Mouse (Mus musculus) granulocyte monocyte progenitor cell, adult 5-6 weeks (primary cell): ENCODE results near the gene BC030500. TPM values are rescaled to one million over a fixed set of nuclear protein-coding genes. Genes with fewer than 3 reads are reported as not detected.

ENCODE experiments used
- ATAC-seq: replicated peaks from 2 replicates; pipeline ENCODE4 v1.8.0; 2016; ENCODE audit warnings: mild to moderate bottlenecking, moderate TSS enrichment, inconsistent platforms; ENCODE audit not compliant: poor library complexity, severe bottlenecking
- total RNA-seq, 2 experiments: library from RNA; stranded (forward) in 1 of 2; stranded (reverse) in 1 of 2; fragments of 200-712, 200-1000 nt in 1 of 2; fragments of >200 nt in 1 of 2; fragmentation: Nextera tagmentation in 1 of 2; gene quantifications; 2 replicates each; pipeline ENCODE4 v1.2.3; 2014 to 2017

The BC030500 gene
- total RNA-seq (2014; fragmentation: Nextera tagmentation) (not detected in 2 replicates), total RNA-seq (2017) (not detected in 2 replicates)

DNA sequence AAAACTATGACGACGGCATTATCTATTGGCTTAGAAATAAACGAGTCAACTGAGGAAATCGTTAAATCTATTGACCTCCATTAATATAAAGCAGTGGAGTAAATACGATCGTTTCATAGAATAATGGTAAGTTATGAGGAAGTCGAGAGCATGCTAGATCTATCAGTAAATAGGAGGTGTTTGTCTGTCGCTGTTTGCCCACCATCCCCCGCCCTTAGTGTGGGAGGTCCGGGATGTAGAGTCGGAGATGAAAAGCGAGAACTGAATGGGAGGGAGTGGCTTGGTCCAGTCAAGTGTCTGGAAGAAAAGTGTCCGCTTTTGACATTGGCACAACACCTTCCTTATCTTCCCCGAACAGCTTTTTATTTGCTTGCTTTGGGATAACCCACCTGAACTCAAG lies at the start of gene BC030500:
Gene BC030500, plus strand, starts transcription at position 79 of the 400 bp plus-strand sequence.
- no peak for ATAC-seq

DNA sequence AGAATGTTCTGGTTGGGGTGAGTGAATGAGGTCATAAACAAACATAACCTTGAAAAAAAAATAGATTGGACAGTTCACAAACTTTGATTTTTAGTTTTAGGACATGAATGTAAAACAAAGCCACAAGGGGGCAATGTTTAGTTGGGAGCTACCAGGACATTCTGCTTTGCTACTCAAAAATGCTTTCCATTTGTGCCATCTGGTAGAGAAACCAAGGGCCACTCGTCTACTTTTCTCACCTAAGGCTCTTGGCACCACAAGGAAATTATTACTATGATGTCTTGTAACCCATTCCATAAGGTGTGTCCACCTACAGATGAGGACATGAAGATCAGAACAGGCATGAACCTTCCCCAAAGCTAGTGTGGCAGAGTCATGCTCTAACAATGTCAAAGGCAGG lies 25.1 kb upstream of the BC030500 start:
- ATAC-seq: no peak

- no peak for ATAC-seq
Observed at GRCm38 (mm10) chr8:58890591-58890990, 21.0 kb upstream of the BC030500 start.

GRCm38 (mm10) chr8:58895960-58896359 lies 15.6 kb upstream of the BC030500 start:
- ATAC-seq: no peak

DNA sequence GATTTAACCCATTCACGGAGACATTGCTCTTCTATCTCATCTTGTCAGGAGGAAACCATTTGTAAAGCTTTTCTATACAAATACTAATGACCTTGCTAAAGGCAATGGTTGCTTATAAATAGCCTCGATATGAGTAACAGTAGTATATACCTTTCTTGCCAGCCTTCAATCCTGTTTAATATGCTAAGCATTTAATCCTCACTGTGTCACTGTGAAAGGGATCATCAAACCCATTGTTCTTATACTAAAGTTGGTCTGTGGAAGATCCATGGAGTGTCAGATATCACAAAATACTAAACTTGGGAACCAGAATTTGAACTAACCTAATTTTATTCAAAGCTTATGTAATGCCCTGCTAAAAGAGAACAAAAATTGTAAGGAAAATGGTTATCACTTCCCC lies 7.1 kb upstream of the BC030500 start:
- ATAC-seq: no peak

DNA sequence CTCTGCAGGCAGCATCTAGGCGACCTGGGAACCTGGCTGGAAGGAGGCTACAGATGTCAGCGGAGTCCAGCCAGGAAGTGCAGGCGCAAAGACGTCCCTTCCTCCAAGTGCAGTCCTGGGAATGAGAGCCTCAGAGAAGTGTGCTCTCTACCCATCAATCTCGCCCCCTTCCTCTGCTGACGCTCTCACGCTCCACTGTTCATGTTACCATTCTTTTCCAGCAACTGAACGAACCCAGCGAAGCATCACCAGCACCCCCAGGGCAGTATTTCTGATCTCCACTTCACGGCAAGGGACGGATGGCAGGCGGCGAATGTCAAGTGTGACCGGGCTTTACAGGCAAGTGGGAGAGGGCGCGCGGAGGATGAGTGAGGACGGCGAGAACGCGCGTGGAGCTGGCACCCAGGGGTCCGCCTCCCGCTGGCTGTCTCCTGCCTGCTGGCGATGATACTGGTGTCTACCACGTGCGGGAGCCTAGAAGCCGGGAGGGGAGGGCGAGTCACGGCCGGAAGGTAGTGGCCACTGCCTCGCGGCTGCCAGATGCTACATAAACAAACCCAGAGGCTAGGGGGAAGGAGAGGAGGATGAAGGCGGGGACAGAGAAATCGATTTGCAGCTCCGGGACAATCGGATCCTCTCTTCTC lies 763 bp downstream of the BC030500 start, which contains the start of gene Galntl6:
Gene Galntl6, minus strand, starts transcription at position 445 of the 644 bp plus-strand sequence.
- no peak for ATAC-seq

- ATAC-seq: no peak; the same call in 1 of the 2 replicates
Observed at GRCm38 (mm10) chr8:58912840-58913639, 1.5 kb downstream of the BC030500 start.

- no peak for ATAC-seq
Observed at GRCm38 (mm10) chr8:58913640-58913968, 2.0 kb downstream of the BC030500 start.

- ATAC-seq: no peak
Observed at GRCm38 (mm10) chr8:58915142-58915541, 3.6 kb downstream of the BC030500 start.

GRCm38 (mm10) chr8:58931066-58931465 lies 19.5 kb downstream of the BC030500 start:
- ATAC-seq: no peak

DNA sequence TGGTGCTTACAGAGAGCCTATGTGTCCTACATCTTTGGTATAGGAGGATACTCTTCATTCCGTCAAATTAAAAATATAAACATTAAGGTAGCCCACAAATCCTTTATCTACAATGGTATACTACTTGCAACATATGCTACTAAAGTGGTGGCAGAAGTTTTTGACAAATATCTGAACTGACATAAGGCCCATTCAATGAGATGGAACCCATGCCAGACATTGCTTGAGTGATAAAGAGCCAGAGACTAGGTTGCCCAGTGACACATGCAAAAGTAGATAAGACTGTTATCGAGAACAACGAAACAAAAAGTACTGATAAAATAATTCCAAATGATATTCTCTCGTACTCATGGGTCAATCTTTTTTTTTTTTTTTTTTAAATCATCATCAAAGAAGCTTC lies 32.2 kb downstream of the BC030500 start:
- ATAC-seq: no peak

DNA sequence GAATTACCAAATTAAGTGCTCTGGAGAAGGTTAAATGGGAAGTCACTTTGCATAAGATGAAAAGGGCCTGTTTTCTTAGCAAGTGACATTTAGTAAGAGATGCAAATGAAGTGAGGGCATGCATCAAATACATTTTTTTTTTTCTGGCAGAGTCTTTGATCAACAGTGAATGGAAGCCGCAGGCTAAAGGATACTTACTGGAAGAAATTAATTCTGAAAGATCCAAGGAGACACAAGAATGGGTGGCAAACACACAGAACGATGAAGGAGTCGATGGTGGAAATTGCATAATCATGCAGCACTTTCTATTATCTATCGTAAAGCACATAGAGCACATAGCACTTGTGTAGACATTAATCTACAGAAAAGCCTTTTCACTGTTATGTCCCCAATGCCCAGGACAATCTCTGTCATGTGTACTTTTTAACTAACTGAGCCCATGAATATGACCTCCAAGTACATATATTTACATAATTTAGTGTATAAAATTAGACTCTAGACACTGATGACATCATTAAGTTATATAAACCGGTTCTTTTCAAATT lies 45.7 kb downstream of the BC030500 start:
- no peak for ATAC-seq

Other genes starting within 250 kb of the BC030500 start
- not detected in 2 replicates for gene Galntl6, start 885 bp downstream of the BC030500 start, total RNA-seq (2014; fragmentation: Nextera tagmentation)
- not detected in 2 replicates for gene Galntl6, start 885 bp downstream of the BC030500 start, total RNA-seq (2017)